Mouse (Mus musculus) kidney, postnatal 36 days (tissue): ENCODE results near the gene Rtn4rl1.
"Not testable (repeated sequence)": the region's sequence is repeated elsewhere in the genome, so short reads cannot be mapped to it uniquely, and the experiment has no call there.

ENCODE experiments used
- DNase-seq, 2 experiments: peaks; one replicate each; pipeline ENCODE4 v3.0.0; 2021 to 2022; ENCODE audit warnings: mixed read lengths in 2 of 2

Gene Rtn4rl1

GRCm38 (mm10) chr11:75165441-75166192 lies 28.0 kb upstream of the Rtn4rl1 start:
- peak; percentile 87 to 93 for DNase-seq

- peak in 1 of 2 experiments; percentile 45 for DNase-seq
These were observed 27.3 kb upstream of the Rtn4rl1 start for GRCm38 (mm10) chr11:75166193-75166842.

- peak; percentile 60 to 81 for DNase-seq
These were observed 26.5 kb upstream of the Rtn4rl1 start for GRCm38 (mm10) chr11:75166861-75167642.

- DNase-seq: peak in 1 of 2 experiments; percentile 75
These were observed 25.7 kb upstream of the Rtn4rl1 start for GRCm38 (mm10) chr11:75167643-75168589.

GRCm38 (mm10) chr11:75168590-75169361 lies 24.8 kb upstream of the Rtn4rl1 start:
- DNase-seq: peak; percentile 82 to 93

GRCm38 (mm10) chr11:75169405-75170080 lies 24.0 kb upstream of the Rtn4rl1 start, which contains the start of gene Hic1:
Hic1 (minus strand) TSS chr11:75169519.
- no peak for DNase-seq

- peak; percentile 96 to 99 for DNase-seq
These were observed 23.3 kb upstream of the Rtn4rl1 start for GRCm38 (mm10) chr11:75170136-75170751.

GRCm38 (mm10) chr11:75171186-75171865 lies 22.3 kb upstream of the Rtn4rl1 start:
- DNase-seq: no peak

- peak in 1 of 2 experiments; percentile 54 for DNase-seq
These were observed 21.2 kb upstream of the Rtn4rl1 start for GRCm38 (mm10) chr11:75172151-75173094.

- peak; percentile 86 to 95 for DNase-seq
These were observed 20.3 kb upstream of the Rtn4rl1 start for GRCm38 (mm10) chr11:75173095-75173798.

- no peak for DNase-seq
These were observed 19.8 kb upstream of the Rtn4rl1 start for GRCm38 (mm10) chr11:75173799-75174165.

GRCm38 (mm10) chr11:75174574-75174973 lies 19.0 kb upstream of the Rtn4rl1 start:
- not testable (repeated sequence) for DNase-seq

- DNase-seq: no peak
These were observed 15.6 kb upstream of the Rtn4rl1 start for GRCm38 (mm10) chr11:75178011-75178410.

- peak; percentile 91 to 94 for DNase-seq
These were observed 14.8 kb upstream of the Rtn4rl1 start, which contains the start of gene Ovca2 for GRCm38 (mm10) chr11:75178672-75179208. Ovca2 (minus strand) TSS chr11:75178835.

GRCm38 (mm10) chr11:75183917-75184570 lies 9.5 kb upstream of the Rtn4rl1 start:
- DNase-seq: no peak

GRCm38 (mm10) chr11:75184573-75184972 lies 9.0 kb upstream of the Rtn4rl1 start:
- DNase-seq: no peak

GRCm38 (mm10) chr11:75184986-75185385 lies 8.6 kb upstream of the Rtn4rl1 start:
- no peak for DNase-seq
